Comparison of ENCODE assay signal across 6 mouse cellular contexts in the genomic region with DNA sequence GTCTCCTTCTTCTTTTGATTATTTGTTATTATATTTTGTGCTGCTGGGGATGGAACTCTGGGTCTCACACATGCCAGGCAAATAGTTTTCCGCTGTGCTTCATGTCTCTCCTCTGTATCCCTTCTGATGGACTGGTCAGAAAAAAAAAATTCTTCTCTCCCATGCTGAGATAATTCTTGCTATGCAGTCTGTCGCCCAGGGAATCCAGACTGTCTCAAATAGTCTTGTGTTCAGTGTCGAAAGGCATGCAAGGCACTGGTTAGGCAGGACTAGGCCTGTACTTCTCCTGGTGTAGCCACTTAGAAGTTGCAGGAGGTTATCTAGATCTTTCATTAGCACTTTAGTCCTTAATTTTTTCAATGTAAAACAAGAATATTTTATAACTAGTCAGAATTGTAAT.
"Had no signal": no experiment of that assay in that cellular context is flagged by ENCODE, and none has a peak within 500 bp of the region (broad histone marks: within the 10 kb centered on the region; RNA-seq: fewer than 3 reads in every experiment).

No protein-coding gene starts in this region.

- DNase-seq: kidney, adult 9 months; kidney, postnatal 10 days; liver; liver, embryonic 13.5 days; liver, postnatal 0 days; thymus, postnatal 14 days had no signal
